Mouse (Mus musculus) kidney, postnatal 0 days (tissue): Measurements from ENCODE around the gene Rhob. TPM values are rescaled to one million over a fixed set of nuclear protein-coding genes. Genes with fewer than 3 reads are reported as not detected.

ENCODE experiments used
- ATAC-seq: fragments of 200-750 bp; cut with Nextera tagmentation; replicated peaks from 2 replicates; pipeline ENCODE4 v1.8.0; 2017; ENCODE audit warnings: low read depth, moderate number of reproducible peaks, moderate TSS enrichment, moderate library complexity; ENCODE audit not compliant: low FRiP score
- DNase-seq: peaks from one replicate; pipeline ENCODE4 v3.0.0-alpha.2; 2016; ENCODE audit warnings: low spot score
- H3K27ac ChIP-seq: fragments of 300-500 bp; sonication (generic); 2 replicates; pipeline ENCODE4 v1.5.1; 2014; ENCODE audit warnings: mild to moderate bottlenecking
- H3K27me3 ChIP-seq: fragments of 300-500 bp; sonication (generic); 2 replicates; pipeline ENCODE4 v1.6.1; 2014; ENCODE audit warnings: low read length, mixed read lengths; ENCODE audit not compliant: insufficient read depth
- H3K36me3 ChIP-seq: fragments of 300-500 bp; sonication (generic); 2 replicates; pipeline ENCODE4 v1.6.1; 2014; ENCODE audit warnings: low read length, mixed read lengths; ENCODE audit not compliant: insufficient read depth
- H3K4me1 ChIP-seq: fragments of 300-500 bp; sonication (generic); replicated peaks from 2 replicates; pipeline ENCODE4 v1.6.1; 2014; ENCODE audit warnings: antibody characterized with exemption, low read length, mixed read lengths; ENCODE audit not compliant: insufficient read depth
- H3K4me2 ChIP-seq: fragments of 300-500 bp; sonication (generic); 2 replicates; pipeline ENCODE4 v1.6.1; 2014; ENCODE audit warnings: mild to moderate bottlenecking, low read length, moderate library complexity, mixed read lengths
- H3K4me3 ChIP-seq: fragments of 300-500 bp; sonication (generic); replicated peaks from 2 replicates; pipeline ENCODE4 v1.5.1; 2014; ENCODE audit warnings: low read depth, low read length
- H3K9ac ChIP-seq: fragments of 300-500 bp; sonication (generic); 2 replicates; pipeline ENCODE4 v1.6.1; 2014; ENCODE audit warnings: low read depth, low read length
- H3K9me3 ChIP-seq: fragments of 300-500 bp; sonication (generic); replicated peaks from 2 replicates; pipeline ENCODE4 v1.6.1; 2016; ENCODE audit warnings: low read length, inconsistent platforms, mixed read lengths
- CTCF ChIP-seq: IDR thresholded peaks from 2 replicates; pipeline ENCODE4 v1.5.1; 2016; ENCODE audit warnings: antibody characterized with exemption, low read depth, mild to moderate bottlenecking, moderate library complexity
- WGBS: fragments of 180-500 bp; shearing (Covaris S2); extraction: QIAGEN DNeasy Blood & Tissue Kit; methylation state at CpG from one replicate; pipeline ENCODE4 v1.1.7; 2014; 5-methylcytosine and 5-hydroxymethylcytosine counted together
- polyA plus RNA-seq: library from polyadenylated mRNA; unstranded; fragments of >200 nt; fragmentation: Nextera tagmentation; extraction: Ambion mirVana; gene quantifications from 2 replicates; pipeline ENCODE4 v1.2.1, GENCODE M21; 2015

The Rhob gene
- polyA plus RNA-seq, 1 experiment from 2014 or later, result 53.6 TPM

- ATAC-seq (no peak; the same call in 1 of the 2 replicates), DNase-seq (no peak)
- no peak overlapping the region for H3K4me3 ChIP-seq
- no peaks in the 10 kb centered on the region for H3K36me3 ChIP-seq
- no peaks in the 10 kb centered on the region for H3K9me3 ChIP-seq
- no peak for TF ChIP-seq CTCF
- 58% methylated on average over 9 of the region's 9 CpGs for WGBS
- no peaks in the 10 kb centered on the region for H3K27me3 ChIP-seq
- H3K4me2 ChIP-seq, result no peak overlapping the region
- H3K27ac ChIP-seq, result no peak overlapping the region
- H3K9ac ChIP-seq, result no peak overlapping the region
- no peaks in the 10 kb centered on the region for H3K4me1 ChIP-seq
These were observed 36.6 kb upstream of the Rhob start for GRCm38 (mm10) chr12:8536221-8536965.

- WGBS, result 81% methylated on average over 7 of the region's 7 CpGs
- ATAC-seq (no peak), DNase-seq (no peak)
- Histone ChIP-seq H3K9ac (no peak overlapping the region), H3K27ac (no peak overlapping the region), H3K9me3 (no peaks in the 10 kb centered on the region), H3K4me2 (no peak overlapping the region), H3K4me3 (no peak overlapping the region), H3K4me1 (no peaks in the 10 kb centered on the region), H3K36me3 (no peaks in the 10 kb centered on the region), H3K27me3 (no peaks in the 10 kb centered on the region)
- no peak for TF ChIP-seq CTCF
These were observed 35.8 kb upstream of the Rhob start for GRCm38 (mm10) chr12:8535596-8535995.

DNA sequence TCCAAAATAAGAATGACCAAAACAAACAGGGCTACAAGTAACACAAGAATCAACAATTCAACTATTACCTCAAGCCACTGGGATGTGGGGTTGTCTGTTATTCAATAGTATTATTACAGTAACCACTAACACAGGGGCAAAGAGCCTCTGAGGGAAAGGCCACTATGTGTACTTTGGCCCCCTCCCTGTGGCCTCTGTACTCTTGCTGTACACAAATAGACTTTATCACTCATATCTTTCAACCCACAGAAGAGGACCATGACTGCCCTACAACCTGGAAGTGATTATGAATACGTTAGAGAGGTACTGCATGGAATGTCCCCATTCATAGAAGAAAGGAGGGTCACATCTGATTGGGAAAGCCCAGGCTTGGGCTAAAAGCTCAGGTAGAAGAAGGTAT is 35.1 kb upstream of the Rhob start:
- ATAC-seq (no peak), DNase-seq (no peak)
- TF ChIP-seq CTCF, result no peak
- Histone ChIP-seq H3K27ac (no peak overlapping the region), H3K4me3 (no peak overlapping the region), H3K27me3 (no peaks in the 10 kb centered on the region), H3K9me3 (no peaks in the 10 kb centered on the region), H3K4me2 (no peak overlapping the region), H3K4me1 (no peaks in the 10 kb centered on the region), H3K36me3 (no peaks in the 10 kb centered on the region), H3K9ac (no peak overlapping the region)
- WGBS, result 75% methylated on average over 1 of the region's 1 CpGs

DNA sequence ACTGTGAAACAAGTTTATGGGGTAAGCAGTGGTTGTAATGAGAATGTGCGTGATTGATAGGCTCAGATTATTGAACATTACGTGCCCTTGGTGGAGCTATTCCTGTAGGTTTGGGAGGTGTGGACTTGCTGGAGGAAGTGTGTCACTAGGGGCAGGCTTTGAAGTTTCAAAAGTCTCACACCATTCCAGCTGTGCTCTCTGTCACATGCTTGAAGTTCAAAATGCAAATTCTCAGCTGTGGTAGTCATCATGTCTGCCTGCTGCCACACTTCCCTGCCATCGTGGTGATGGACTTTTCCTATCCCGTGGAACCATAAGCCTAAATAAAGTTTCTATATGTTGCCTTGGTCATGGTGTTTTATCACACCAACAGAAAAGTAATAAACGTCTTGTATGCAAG is 28.0 kb upstream of the Rhob start:
- no peaks in the 10 kb centered on the region for H3K27me3 ChIP-seq
- H3K4me1 ChIP-seq, result no peaks in the 10 kb centered on the region
- H3K9ac ChIP-seq, result no peak overlapping the region
- no peaks in the 10 kb centered on the region for H3K36me3 ChIP-seq
- DNase-seq, result no peak
- no peaks in the 10 kb centered on the region for H3K9me3 ChIP-seq
- 75% methylated on average over 5 of the region's 5 CpGs for WGBS
- no peak for ATAC-seq
- H3K4me2 ChIP-seq, result no peak overlapping the region
- no peak overlapping the region for H3K4me3 ChIP-seq
- no peak for TF ChIP-seq CTCF
- H3K27ac ChIP-seq, result no peak overlapping the region

DNA sequence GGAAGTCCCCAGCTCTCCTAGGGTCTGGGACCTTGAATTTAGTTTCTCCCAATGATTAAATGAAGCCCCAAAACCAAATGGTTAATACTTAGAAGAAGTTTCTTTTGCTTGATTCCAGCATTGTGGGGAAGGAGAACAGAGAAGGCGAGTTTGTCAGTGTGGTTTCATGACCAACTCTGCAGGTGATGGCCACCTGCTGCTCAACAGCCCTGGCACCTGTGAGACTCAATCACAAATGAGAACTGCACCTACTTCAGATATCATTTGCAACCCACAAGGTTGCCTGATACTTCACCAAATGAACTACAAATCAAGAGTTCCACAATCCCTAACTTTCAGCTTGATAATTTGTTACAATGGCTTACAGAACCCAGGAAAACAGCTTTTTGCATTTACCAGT is 27.4 kb upstream of the Rhob start:
- no peak overlapping the region for H3K4me3 ChIP-seq
- H3K36me3 ChIP-seq, result no peaks in the 10 kb centered on the region
- no peak overlapping the region for H3K9ac ChIP-seq
- no peaks in the 10 kb centered on the region for H3K27me3 ChIP-seq
- DNase-seq, result no peak
- no peaks in the 10 kb centered on the region for H3K4me1 ChIP-seq
- WGBS, result 90% methylated on average over 1 of the region's 1 CpGs
- no peak for TF ChIP-seq CTCF
- H3K4me2 ChIP-seq, result no peak overlapping the region
- H3K27ac ChIP-seq, result no peak overlapping the region
- ATAC-seq, result no peak
- H3K9me3 ChIP-seq, result no peaks in the 10 kb centered on the region

GRCm38 (mm10) chr12:8524062-8524461 is 24.3 kb upstream of the Rhob start:
- no peak overlapping the region for H3K27ac ChIP-seq
- DNase-seq (no peak), ATAC-seq (no peak)
- no peak overlapping the region for H3K4me2 ChIP-seq
- WGBS, result 47% methylated on average over 5 of the region's 5 CpGs
- H3K27me3 ChIP-seq, result no peaks in the 10 kb centered on the region
- no peaks in the 10 kb centered on the region for H3K36me3 ChIP-seq
- H3K9me3 ChIP-seq, result no peaks in the 10 kb centered on the region
- TF ChIP-seq CTCF, result no peak
- no peak overlapping the region for H3K4me3 ChIP-seq
- H3K4me1 ChIP-seq, result peaks cover 4% of the 10 kb centered on the region; the same call in 1 of the 2 replicates
- H3K9ac ChIP-seq, result no peak overlapping the region

DNA sequence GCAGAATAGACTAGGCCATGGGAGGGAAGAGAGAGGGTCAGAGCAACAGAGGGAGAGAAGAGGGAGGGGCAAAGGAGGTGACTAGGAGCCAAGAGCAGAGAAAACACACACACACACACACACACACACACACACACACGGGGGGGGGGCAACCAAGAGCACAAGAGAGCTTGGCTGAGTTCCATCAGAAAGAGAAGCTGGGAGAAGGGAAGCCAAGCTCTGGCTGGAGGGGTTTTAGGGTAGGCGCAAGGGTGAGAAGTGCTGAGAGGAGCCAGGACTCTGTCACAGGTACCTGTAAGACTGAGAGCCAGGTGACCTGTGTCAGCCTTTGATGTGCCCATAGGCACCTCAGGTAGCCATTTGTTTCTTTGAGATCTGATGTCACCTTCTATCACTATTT is 22.9 kb upstream of the Rhob start:
- ATAC-seq, result no peak
- H3K27ac ChIP-seq, result no peak overlapping the region
- no peak overlapping the region for H3K4me3 ChIP-seq
- H3K36me3 ChIP-seq, result no peaks in the 10 kb centered on the region
- H3K4me2 ChIP-seq, result no peak overlapping the region
- WGBS, result 70% methylated on average over 2 of the region's 2 CpGs
- no peak overlapping the region for H3K9ac ChIP-seq
- no peaks in the 10 kb centered on the region for H3K9me3 ChIP-seq
- DNase-seq, result no peak
- no peaks in the 10 kb centered on the region for H3K27me3 ChIP-seq
- peaks cover 4% of the 10 kb centered on the region; the same call in 1 of the 2 replicates for H3K4me1 ChIP-seq
- no peak for TF ChIP-seq CTCF
